9 mouse cellular contexts compared by ENCODE assay signal in genomic region chr8:84024171-84024570, GRCm38 (mm10). TPM values are rescaled to one million over a fixed set of nuclear protein-coding genes. Genes with fewer than 3 reads are reported as not detected.
A peak's percentile ranks its signal among the peaks of the same experiment; 100 is the strongest.
DNase-seq lines count a peak whose midpoint lies in the region; ATAC-seq and TF ChIP-seq lines count a peak whose summit lies in the region.
"Had no signal": no experiment of that assay in that cellular context is flagged by ENCODE, and none has a peak within 500 bp of the region (broad histone marks: within the 10 kb centered on the region; RNA-seq: fewer than 3 reads in every experiment).

No protein-coding gene starts in this region.

- H3K36me3 ChIP-seq in forebrain, embryonic 10.5 days (replicated peaks), result no peaks in the 10 kb centered on the region
- no peaks in the 10 kb centered on the region for H3K36me3 ChIP-seq in forebrain, embryonic 16.5 days (ENCODE audit: control insufficient read depth, insufficient read depth)
- no peaks in the 10 kb centered on the region for H3K36me3 ChIP-seq in neural tube, embryonic 15.5 days
- H3K36me3 ChIP-seq in spleen, adult 2 months (ENCODE audit: control insufficient read depth, insufficient read depth, low read length), result no peaks in the 10 kb centered on the region

- H3K27ac ChIP-seq in forebrain, embryonic 10.5 days, result no peak overlapping the region
- H3K27ac ChIP-seq in forebrain, embryonic 16.5 days (ENCODE audit: low read length), result no peak overlapping the region
- no peak overlapping the region for H3K27ac ChIP-seq in neural tube, embryonic 15.5 days (replicated peaks)
- no peak overlapping the region for H3K27ac ChIP-seq in spleen, adult 2 months (ENCODE audit: insufficient read depth, low read length)

- peak; percentile 72 for DNase-seq in forebrain, embryonic 10.5 days (ENCODE audit: extremely low spot score, low spot score)
- DNase-seq in neural tube, embryonic 10.5 days (ENCODE audit: extremely low spot score, low spot score), result peak; percentile 70
- peak; percentile 77 for DNase-seq in embryo, embryonic 10.5 days (ENCODE audit: low spot score)
- peak; percentile 78 for DNase-seq in kidney, postnatal 14 days
- peak in 1 of 2 experiments; percentile 45 for DNase-seq in spleen, adult 2 months (ENCODE audit: low read depth in 1 of 2, low spot score in 2 of 2)

- WGBS in forebrain, embryonic 10.5 days, result 14% methylated on average over 10 of the region's 10 CpGs
- 17% methylated on average over 10 of the region's 10 CpGs for WGBS in forebrain, embryonic 16.5 days
- WGBS in neural tube, embryonic 15.5 days, result 12% methylated on average over 10 of the region's 10 CpGs
- 22% methylated on average over 10 of the region's 10 CpGs for WGBS in spleen, adult 2 months

- H3K4me2 ChIP-seq in forebrain, embryonic 16.5 days (ENCODE audit: low read length), result no peak overlapping the region
- no peak overlapping the region for H3K4me2 ChIP-seq in neural tube, embryonic 15.5 days

- H3K9ac ChIP-seq in forebrain, embryonic 16.5 days (replicated peaks; ENCODE audit: low read depth, low read length), result no peak overlapping the region
- H3K9ac ChIP-seq in neural tube, embryonic 15.5 days (replicated peaks), result no peak overlapping the region

- ATAC-seq in forebrain, embryonic 16.5 days, result no peak
- ATAC-seq in neural tube, embryonic 15.5 days (ENCODE audit: low FRiP score), result no peak
- ATAC-seq in frontal cortex, adult (ENCODE audit: low TSS enrichment), result no peak

- H3K27me3 ChIP-seq in forebrain, embryonic 10.5 days (ENCODE audit: poor library complexity, severe bottlenecking), result peaks cover 100% of the 10 kb centered on the region
- H3K27me3 ChIP-seq in forebrain, embryonic 16.5 days (replicated peaks; ENCODE audit: control insufficient read depth, insufficient read depth, low read length), result peaks cover 15% of the 10 kb centered on the region
- H3K27me3 ChIP-seq in neural tube, embryonic 15.5 days (replicated peaks), result peaks cover 44% of the 10 kb centered on the region
- H3K27me3 ChIP-seq in spleen, adult 2 months (ENCODE audit: control insufficient read depth, insufficient read depth, low read length), result peaks cover 10% of the 10 kb centered on the region

- no peak overlapping the region for H3K4me3 ChIP-seq in forebrain, embryonic 10.5 days
- H3K4me3 ChIP-seq in forebrain, embryonic 16.5 days (replicated peaks; ENCODE audit: low read length), result no peak overlapping the region
- H3K4me3 ChIP-seq in neural tube, embryonic 15.5 days (replicated peaks), result no peak overlapping the region
- H3K4me3 ChIP-seq in spleen, adult 2 months (ENCODE audit: extremely low read depth, insufficient read depth, insufficient read length), result no peak overlapping the region

- peaks cover 55% of the 10 kb centered on the region for H3K4me1 ChIP-seq in forebrain, embryonic 10.5 days
- H3K4me1 ChIP-seq in forebrain, embryonic 16.5 days (replicated peaks; ENCODE audit: control insufficient read depth, insufficient read depth, low read length), result peaks cover 10% of the 10 kb centered on the region; the same call in 1 of the 2 replicates
- peaks cover 19% of the 10 kb centered on the region for H3K4me1 ChIP-seq in neural tube, embryonic 15.5 days
- H3K4me1 ChIP-seq in spleen, adult 2 months (ENCODE audit: control insufficient read depth, insufficient read depth, insufficient read length), result peaks cover 5% of the 10 kb centered on the region; the same call in 1 of the 2 replicates

- TF ChIP-seq CTCF in spleen, adult 2 months (IDR thresholded peaks at IDR 0.05; ENCODE audit: extremely low read depth, insufficient read depth, insufficient read length, insufficient replicate concordance), result peak; percentile 67

- H3K9me3 ChIP-seq in forebrain, embryonic 10.5 days, result no peaks in the 10 kb centered on the region
- no peaks in the 10 kb centered on the region for H3K9me3 ChIP-seq in forebrain, embryonic 16.5 days (ENCODE audit: control insufficient read depth, low read length)
- H3K9me3 ChIP-seq in neural tube, embryonic 15.5 days (replicated peaks), result no peaks in the 10 kb centered on the region

- TF ChIP-seq POLR2A in spleen, adult 2 months (IDR thresholded peaks at IDR 0.05; ENCODE audit: low read depth, low read length), result no peak

RNA-seq across cellular contexts. Expression of gene Palm3, which starts 2.9 kb away (rescaled TPM):
- 7.8 and 8.2 TPM in 2 replicates for polyA plus RNA-seq in forebrain, embryonic 10.5 days (2016; fragmentation: Nextera tagmentation; extraction: Ambion mirVana)
- polyA plus RNA-seq in forebrain, embryonic 16.5 days (2015; fragmentation: Nextera tagmentation; extraction: Ambion mirVana), result 2.0 and 3.0 TPM in 2 replicates
- 14.1 and 17.0 TPM in 2 replicates for polyA plus RNA-seq in neural tube, embryonic 15.5 days (2015; fragmentation: Nextera tagmentation; extraction: Ambion mirVana)
- polyA plus RNA-seq in spleen, adult 2 months (2012; rRNA removed), result 0.22 and 0.23 TPM in 2 replicates
- polyA plus RNA-seq: large intestine, adult 2 months had no signal

RNA-seq across cellular contexts. Expression of gene 2210011C24Rik, which starts 12.2 kb away (rescaled TPM):
- 0.42 and 0.79 TPM in 2 replicates for polyA plus RNA-seq in forebrain, embryonic 10.5 days (2016; fragmentation: Nextera tagmentation; extraction: Ambion mirVana)
- polyA plus RNA-seq in forebrain, embryonic 16.5 days (2015; fragmentation: Nextera tagmentation; extraction: Ambion mirVana), result not detected in 2 replicates
- 0.69 and 1.6 TPM in 2 replicates for polyA plus RNA-seq in neural tube, embryonic 15.5 days (2015; fragmentation: Nextera tagmentation; extraction: Ambion mirVana)
- 0.60 and 4.4 TPM in 2 replicates for polyA plus RNA-seq in spleen, adult 2 months (2012; rRNA removed)

RNA-seq across cellular contexts. Expression of gene Il27ra, which starts 18.2 kb away (rescaled TPM):
- polyA plus RNA-seq in forebrain, embryonic 10.5 days (2016; fragmentation: Nextera tagmentation; extraction: Ambion mirVana), result 0.12 and 0.30 TPM in 2 replicates
- polyA plus RNA-seq in forebrain, embryonic 16.5 days (2015; fragmentation: Nextera tagmentation; extraction: Ambion mirVana), result 0.65 and 0.79 TPM in 2 replicates
- polyA plus RNA-seq in neural tube, embryonic 15.5 days (2015; fragmentation: Nextera tagmentation; extraction: Ambion mirVana), result 0.37 and 1.7 TPM in 2 replicates
- polyA plus RNA-seq in spleen, adult 2 months (2012; rRNA removed), result 69.5 and 70.0 TPM in 2 replicates

RNA-seq across cellular contexts. Expression of gene Rln3, which starts 20.6 kb away (rescaled TPM):
- not detected in 2 replicates for polyA plus RNA-seq in forebrain, embryonic 10.5 days (2016; fragmentation: Nextera tagmentation; extraction: Ambion mirVana)
- polyA plus RNA-seq in forebrain, embryonic 16.5 days (2015; fragmentation: Nextera tagmentation; extraction: Ambion mirVana), result not detected in 2 replicates
- 1.0 and 1.4 TPM in 2 replicates for polyA plus RNA-seq in neural tube, embryonic 15.5 days (2015; fragmentation: Nextera tagmentation; extraction: Ambion mirVana)
- 3.8 and 5.3 TPM in 2 replicates for polyA plus RNA-seq in spleen, adult 2 months (2012; rRNA removed)

RNA-seq across cellular contexts. Expression of gene 1700067K01Rik, which starts 22.9 kb away (rescaled TPM):
- 0.49 and 0.63 TPM in 2 replicates for polyA plus RNA-seq in forebrain, embryonic 10.5 days (2016; fragmentation: Nextera tagmentation; extraction: Ambion mirVana)
- polyA plus RNA-seq in forebrain, embryonic 16.5 days (2015; fragmentation: Nextera tagmentation; extraction: Ambion mirVana), result 1.1 and 1.3 TPM in 2 replicates
- 0.82 and 1.2 TPM in 2 replicates for polyA plus RNA-seq in neural tube, embryonic 15.5 days (2015; fragmentation: Nextera tagmentation; extraction: Ambion mirVana)
- polyA plus RNA-seq in spleen, adult 2 months (2012; rRNA removed), result 0.46 and 0.63 TPM in 2 replicates

Comparison
In these comparisons a context has a peak if more than half of its experiments do, and no peak if none do; other contexts are left out.
1. RNA of gene Il27ra, which starts 18.2 kb away (polyA plus RNA-seq): 69.5 to 70.0 TPM in spleen, adult 2 months; 0.65 to 0.79 TPM in forebrain, embryonic 16.5 days, 0.37 to 1.7 TPM in neural tube, embryonic 15.5 days and 0.12 to 0.30 TPM in forebrain, embryonic 10.5 days; every median in the first group is over 10 times any median in the second.